Mouse (Mus musculus): ENCODE measurements around the gene Sp2. TPM values are rescaled to one million over a fixed set of nuclear protein-coding genes. Genes with fewer than 3 reads are reported as not detected.

Gene Sp2
- polyA plus RNA-seq, 1 experiment from 2014 or later: 15.8 TPM

GRCm38 (mm10) chr11:97021873-97022484 is 39.2 kb upstream of the Sp2 start:
- H3K4me3 ChIP-seq (ENCODE audit: low read depth, low read length): peak overlapping the region; percentile 32
- H3K9me3 ChIP-seq (replicated peaks; ENCODE audit: control insufficient read depth, low read length): no peaks in the 10 kb centered on the region
- H3K4me2 ChIP-seq (ENCODE audit: low read depth, low read length): peak overlapping the region; percentile 75
- H3K4me1 ChIP-seq (ENCODE audit: control insufficient read depth, insufficient read depth, low read length): peaks cover 11% of the 10 kb centered on the region
- under 1% methylated on average over 50 of the region's 50 CpGs for WGBS
- H3K9ac ChIP-seq (replicated peaks; ENCODE audit: low read length): peak overlapping the region; percentile 23
- peaks cover 71% of the 10 kb centered on the region for H3K27me3 ChIP-seq (ENCODE audit: control insufficient read depth, insufficient read depth, low read length)
- ATAC-seq (replicated peaks; ENCODE audit: insufficient number of reproducible peaks, low FRiP score, low TSS enrichment, low read depth) (peak; percentile 34; the same call in 1 of the 2 replicates), DNase-seq (ENCODE audit: low spot score) (peak; percentile 78)
- no peaks in the 10 kb centered on the region for H3K36me3 ChIP-seq (replicated peaks; ENCODE audit: control insufficient read depth, insufficient read depth, low read depth, low read length)
- H3K27ac ChIP-seq (replicated peaks; ENCODE audit: low read depth, low read length): no peak overlapping the region

GRCm38 (mm10) chr11:97021121-97021765 is 38.5 kb upstream of the Sp2 start:
- DNase-seq (ENCODE audit: low spot score) (no peak), ATAC-seq (replicated peaks; ENCODE audit: insufficient number of reproducible peaks, low FRiP score, low TSS enrichment, low read depth) (0 out of 2 replicates have a peak, but pooled peaks have one; percentile 15)
- peaks cover 76% of the 10 kb centered on the region for H3K27me3 ChIP-seq (ENCODE audit: control insufficient read depth, insufficient read depth, low read length)
- peak overlapping the region; percentile 32 for H3K4me3 ChIP-seq (ENCODE audit: low read depth, low read length)
- H3K36me3 ChIP-seq (replicated peaks; ENCODE audit: control insufficient read depth, insufficient read depth, low read depth, low read length): no peaks in the 10 kb centered on the region
- H3K4me1 ChIP-seq (ENCODE audit: control insufficient read depth, insufficient read depth, low read length): peaks cover 11% of the 10 kb centered on the region
- peak overlapping the region; percentile 75; the same call in 1 of the 2 replicates for H3K4me2 ChIP-seq (ENCODE audit: low read depth, low read length)
- no peak overlapping the region for H3K27ac ChIP-seq (replicated peaks; ENCODE audit: low read depth, low read length)
- H3K9me3 ChIP-seq (replicated peaks; ENCODE audit: control insufficient read depth, low read length): no peaks in the 10 kb centered on the region
- peak overlapping the region; percentile 23 for H3K9ac ChIP-seq (replicated peaks; ENCODE audit: low read length)
- 0% methylated on average over 27 of the region's 27 CpGs for WGBS

GRCm38 (mm10) chr11:97019345-97019708 is 36.6 kb upstream of the Sp2 start:
- ATAC-seq (replicated peaks; ENCODE audit: insufficient number of reproducible peaks, low FRiP score, low TSS enrichment, low read depth): no peak
- under 1% methylated on average over 13 of the region's 13 CpGs for WGBS
- Histone ChIP-seq H3K9ac (replicated peaks; ENCODE audit: low read length) (no peak overlapping the region), H3K27me3 (ENCODE audit: control insufficient read depth, insufficient read depth, low read length) (peaks cover 79% of the 10 kb centered on the region), H3K4me3 (ENCODE audit: low read depth, low read length) (peak overlapping the region; percentile 39; the same call in 1 of the 2 replicates), H3K36me3 (replicated peaks; ENCODE audit: control insufficient read depth, insufficient read depth, low read depth, low read length) (no peaks in the 10 kb centered on the region), H3K27ac (replicated peaks; ENCODE audit: low read depth, low read length) (no peak overlapping the region), H3K4me2 (ENCODE audit: low read depth, low read length) (no peak overlapping the region; the same call in 1 of the 2 replicates), H3K4me1 (ENCODE audit: control insufficient read depth, insufficient read depth, low read length) (peaks cover 8% of the 10 kb centered on the region), H3K9me3 (replicated peaks; ENCODE audit: control insufficient read depth, low read length) (no peaks in the 10 kb centered on the region)
- DNase-seq (ENCODE audit: low spot score): no peak

- Histone ChIP-seq H3K9me3 (replicated peaks; ENCODE audit: control insufficient read depth, low read length) (no peaks in the 10 kb centered on the region), H3K4me1 (ENCODE audit: control insufficient read depth, insufficient read depth, low read length) (peaks cover 8% of the 10 kb centered on the region), H3K4me2 (ENCODE audit: low read depth, low read length) (peak overlapping the region; percentile 54), H3K27me3 (ENCODE audit: control insufficient read depth, insufficient read depth, low read length) (peaks cover 74% of the 10 kb centered on the region), H3K4me3 (ENCODE audit: low read depth, low read length) (peak overlapping the region; percentile 39), H3K27ac (replicated peaks; ENCODE audit: low read depth, low read length) (no peak overlapping the region), H3K36me3 (replicated peaks; ENCODE audit: control insufficient read depth, insufficient read depth, low read depth, low read length) (no peaks in the 10 kb centered on the region), H3K9ac (replicated peaks; ENCODE audit: low read length) (peak overlapping the region; percentile 30)
- WGBS: under 1% methylated on average over 55 of the region's 68 CpGs
- ATAC-seq (replicated peaks; ENCODE audit: insufficient number of reproducible peaks, low FRiP score, low TSS enrichment, low read depth) (no peak), DNase-seq (ENCODE audit: low spot score) (peak; percentile 43)
Measured at GRCm38 (mm10) chr11:97018583-97019344, 36.0 kb upstream of the Sp2 start.

- Histone ChIP-seq H3K9ac (replicated peaks; ENCODE audit: low read length) (no peak overlapping the region), H3K4me2 (ENCODE audit: low read depth, low read length) (peak overlapping the region; percentile 54), H3K9me3 (replicated peaks; ENCODE audit: control insufficient read depth, low read length) (no peaks in the 10 kb centered on the region), H3K4me1 (ENCODE audit: control insufficient read depth, insufficient read depth, low read length) (peaks cover 8% of the 10 kb centered on the region), H3K27ac (replicated peaks; ENCODE audit: low read depth, low read length) (no peak overlapping the region), H3K36me3 (replicated peaks; ENCODE audit: control insufficient read depth, insufficient read depth, low read depth, low read length) (no peaks in the 10 kb centered on the region), H3K27me3 (ENCODE audit: control insufficient read depth, insufficient read depth, low read length) (peaks cover 66% of the 10 kb centered on the region), H3K4me3 (ENCODE audit: low read depth, low read length) (peak overlapping the region; percentile 39)
- ATAC-seq (replicated peaks; ENCODE audit: insufficient number of reproducible peaks, low FRiP score, low TSS enrichment, low read depth): no peak
- no peak for DNase-seq (ENCODE audit: low spot score)
- WGBS: 1% methylated on average over 36 of the region's 36 CpGs
Measured at GRCm38 (mm10) chr11:97017696-97018582, 35.2 kb upstream of the Sp2 start.

GRCm38 (mm10) chr11:97013121-97013670 is 30.4 kb upstream of the Sp2 start, which contains the start of gene Sp6:
Sp6 (plus strand) TSS chr11:97013394.
- Histone ChIP-seq H3K4me3 (ENCODE audit: low read depth, low read length) (no peak within 1 kb of the TSS), H3K27ac (replicated peaks; ENCODE audit: low read depth, low read length) (no peak within 1 kb of the TSS), H3K9ac (replicated peaks; ENCODE audit: low read length) (no peak within 1 kb of the TSS), H3K27me3 (ENCODE audit: control insufficient read depth, insufficient read depth, low read length) (peaks cover 23% of the 10 kb centered on the region), H3K9me3 (replicated peaks; ENCODE audit: control insufficient read depth, low read length) (no peaks in the 10 kb centered on the region), H3K36me3 (replicated peaks; ENCODE audit: control insufficient read depth, insufficient read depth, low read depth, low read length) (no peaks in the 10 kb centered on the region), H3K4me1 (ENCODE audit: control insufficient read depth, insufficient read depth, low read length) (no peaks in the 10 kb centered on the region), H3K4me2 (ENCODE audit: low read depth, low read length) (no peak within 1 kb of the TSS)
- DNase-seq (ENCODE audit: low spot score) (no peak), ATAC-seq (replicated peaks; ENCODE audit: insufficient number of reproducible peaks, low FRiP score, low TSS enrichment, low read depth) (no peak)
- 33% methylated on average over 8 of the region's 8 CpGs for WGBS

- H3K9ac ChIP-seq (replicated peaks; ENCODE audit: low read length): no peak overlapping the region
- no peak overlapping the region for H3K27ac ChIP-seq (replicated peaks; ENCODE audit: low read depth, low read length)
- no peaks in the 10 kb centered on the region for H3K36me3 ChIP-seq (replicated peaks; ENCODE audit: control insufficient read depth, insufficient read depth, low read depth, low read length)
- no peaks in the 10 kb centered on the region for H3K4me1 ChIP-seq (ENCODE audit: control insufficient read depth, insufficient read depth, low read length)
- H3K9me3 ChIP-seq (replicated peaks; ENCODE audit: control insufficient read depth, low read length): no peaks in the 10 kb centered on the region
- no peak for ATAC-seq (replicated peaks; ENCODE audit: insufficient number of reproducible peaks, low FRiP score, low TSS enrichment, low read depth)
- H3K27me3 ChIP-seq (ENCODE audit: control insufficient read depth, insufficient read depth, low read length): peaks cover 3% of the 10 kb centered on the region; the same call in 1 of the 2 replicates
- DNase-seq (ENCODE audit: low spot score): no peak
- no peak overlapping the region for H3K4me3 ChIP-seq (ENCODE audit: low read depth, low read length)
- WGBS: 56% methylated on average over 8 of the region's 8 CpGs
- H3K4me2 ChIP-seq (ENCODE audit: low read depth, low read length): no peak overlapping the region
Measured at GRCm38 (mm10) chr11:97009198-97009790, 26.5 kb upstream of the Sp2 start.
